Mouse (Mus musculus): ENCODE measurements at regions not wholly inside any gene's neighbourhood (a gene's known extent, or its start where the extent isn't known, plus 50 kb on each side); places are given as distances from the start of the nearest gene placed in this dataset.
A peak's percentile ranks its signal among the peaks of the same experiment; 100 is the strongest.

DNA sequence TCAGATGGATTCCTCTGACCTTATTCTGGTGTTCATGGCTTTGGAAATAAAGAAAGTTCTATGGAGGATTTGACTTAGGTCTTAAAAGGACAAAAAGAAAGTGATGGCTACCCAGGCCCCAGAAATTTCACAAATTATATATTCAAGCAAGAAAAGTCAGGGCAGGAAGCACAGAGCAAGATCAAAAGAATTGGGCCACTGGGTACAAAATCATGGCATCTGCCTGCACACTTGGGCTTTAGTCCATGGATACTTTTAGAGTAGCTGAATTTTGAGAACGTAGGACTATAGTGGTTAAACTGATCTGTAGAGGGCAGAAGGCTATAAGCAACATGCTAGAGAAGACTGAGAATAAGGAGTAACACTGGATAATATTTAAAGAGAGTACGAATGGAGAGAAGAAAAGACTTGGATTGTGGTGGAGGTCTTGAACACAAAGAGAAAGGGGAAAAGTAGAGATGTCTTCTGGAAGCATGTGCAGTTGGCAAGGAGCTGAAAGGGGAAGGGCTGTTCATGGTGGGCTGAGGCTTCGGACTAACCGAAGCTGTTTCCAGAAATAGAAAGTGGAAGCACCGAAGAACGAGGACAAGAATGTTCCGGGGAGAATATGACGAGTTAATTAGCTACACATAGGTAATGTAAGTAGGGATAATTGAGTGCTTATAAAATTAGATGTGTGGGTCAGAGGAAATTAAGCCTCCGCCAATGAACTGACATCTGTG lies 168.2 kb upstream of the Itga4 start:
- DNase-seq, result peak; percentile 43 to 46

DNA sequence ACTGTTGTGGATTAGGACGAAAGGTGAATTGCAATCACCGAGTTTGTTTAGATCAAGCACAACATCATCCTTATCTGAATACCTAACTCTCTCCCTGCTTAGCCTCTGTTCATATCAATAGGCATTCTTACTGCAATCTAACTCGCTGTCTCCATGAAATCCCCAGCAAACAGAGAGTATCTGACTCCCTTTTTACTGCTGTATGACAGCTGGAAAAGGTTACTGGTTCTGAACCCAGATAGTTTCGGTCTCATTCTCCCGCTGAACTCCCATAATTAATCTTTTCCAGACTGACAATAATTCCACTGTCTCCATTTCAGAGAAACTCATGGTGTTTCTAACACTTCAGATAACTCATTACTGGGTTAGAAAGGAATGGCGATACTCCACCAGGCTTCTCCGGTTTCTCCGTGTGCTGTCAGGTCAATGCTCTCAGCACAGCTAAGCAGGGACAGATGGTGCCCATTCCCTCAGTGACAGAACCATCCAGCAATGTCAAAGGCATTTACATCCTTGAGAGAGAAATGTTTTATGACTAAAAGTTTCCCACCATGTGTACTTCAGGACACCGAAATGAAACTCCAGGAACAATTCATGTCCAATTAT lies 167.5 kb upstream of the Itga4 start:
- peak in 1 of 2 experiments; percentile 6 for DNase-seq

DNA sequence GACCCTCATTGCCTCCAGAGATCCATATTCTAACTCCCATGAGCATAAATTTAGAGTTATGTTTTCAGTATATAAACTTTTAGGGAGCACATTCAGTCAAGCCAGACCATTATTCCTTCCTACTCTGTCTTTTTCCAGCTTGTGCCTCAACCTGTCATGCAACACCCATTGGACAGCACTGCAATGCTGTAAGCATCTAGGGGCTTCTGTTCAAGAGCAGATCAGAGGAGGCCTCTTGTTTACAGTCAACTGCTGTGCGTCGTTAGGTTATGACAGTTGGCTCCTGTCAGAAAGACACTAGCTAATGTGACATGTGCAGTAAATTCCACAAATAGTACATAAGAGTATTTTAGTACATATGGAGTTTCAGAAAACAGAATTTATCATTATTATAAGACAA lies 165.0 kb upstream of the Itga4 start:
- no peak for DNase-seq

DNA sequence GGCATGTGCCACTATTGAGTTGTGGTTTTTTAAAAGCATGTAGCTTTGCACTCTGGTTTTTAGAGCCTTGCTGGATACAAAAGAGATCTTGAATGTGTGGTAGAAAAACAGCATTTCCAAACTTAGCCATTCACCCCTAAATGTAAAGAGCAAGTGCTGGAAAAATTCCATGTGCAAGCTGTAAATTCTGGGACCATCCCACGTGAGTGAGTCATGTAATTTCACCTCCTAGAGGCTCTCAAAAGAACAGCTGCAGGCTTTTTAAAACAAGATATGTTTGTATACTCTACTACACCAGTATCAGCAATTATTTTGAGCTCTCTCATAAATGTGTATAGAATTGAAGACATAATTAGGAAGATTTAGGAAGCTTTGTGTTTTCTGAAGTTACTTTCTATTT lies 160.9 kb upstream of the Itga4 start:
- DNase-seq, result no peak

DNA sequence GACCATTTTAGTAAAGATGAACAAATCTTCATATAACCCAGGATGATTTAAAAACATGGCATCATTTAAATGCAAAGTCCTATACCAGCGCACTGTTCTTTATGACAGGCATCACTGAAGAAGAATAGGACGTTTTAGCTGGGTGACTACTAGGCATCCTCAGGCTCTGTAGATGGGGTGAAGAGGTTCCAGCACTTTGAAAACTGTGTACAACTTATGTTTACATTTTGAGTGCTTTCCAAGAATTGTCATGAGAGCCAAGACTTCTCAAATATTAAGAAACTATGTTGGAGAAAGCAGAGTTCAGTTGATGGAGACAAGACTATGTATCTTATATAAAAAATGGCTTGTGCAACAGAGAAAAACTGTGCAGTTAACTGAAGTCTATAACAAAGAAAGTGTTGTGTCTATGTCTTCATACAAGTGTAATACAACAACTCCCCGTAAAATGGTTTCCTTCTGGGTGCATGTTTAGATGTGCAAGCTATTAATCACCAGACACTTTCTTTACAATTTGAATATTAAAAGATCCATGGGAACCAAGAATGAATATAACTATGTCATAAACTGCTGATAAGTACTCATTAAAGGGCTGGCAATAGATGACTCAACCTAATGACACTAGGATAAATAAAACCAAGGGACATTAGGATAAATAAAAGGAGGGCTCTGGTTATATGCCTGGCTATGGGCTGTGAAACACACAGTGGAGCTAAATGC lies 158.5 kb upstream of the Itga4 start:
- DNase-seq, result no peak

DNA sequence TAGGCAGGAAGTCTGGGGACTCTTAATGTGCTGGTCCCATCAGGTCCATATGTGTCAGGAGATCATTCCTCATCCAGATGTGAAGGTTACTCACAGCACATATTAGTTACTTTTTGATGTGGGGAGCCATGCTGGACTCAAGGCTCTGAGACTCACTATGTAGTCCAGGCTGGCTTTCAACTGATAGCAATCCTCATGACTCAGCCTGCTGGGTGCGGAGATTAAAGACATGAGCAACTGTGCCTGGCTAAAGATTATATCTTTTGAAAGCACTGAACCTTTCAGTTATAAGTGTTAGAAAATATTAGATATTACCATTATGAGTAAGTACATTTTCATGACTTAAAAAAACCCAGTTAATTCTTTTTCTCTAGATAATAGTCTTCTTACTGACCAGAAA lies 155.6 kb upstream of the Itga4 start:
- no peak for DNase-seq

DNA sequence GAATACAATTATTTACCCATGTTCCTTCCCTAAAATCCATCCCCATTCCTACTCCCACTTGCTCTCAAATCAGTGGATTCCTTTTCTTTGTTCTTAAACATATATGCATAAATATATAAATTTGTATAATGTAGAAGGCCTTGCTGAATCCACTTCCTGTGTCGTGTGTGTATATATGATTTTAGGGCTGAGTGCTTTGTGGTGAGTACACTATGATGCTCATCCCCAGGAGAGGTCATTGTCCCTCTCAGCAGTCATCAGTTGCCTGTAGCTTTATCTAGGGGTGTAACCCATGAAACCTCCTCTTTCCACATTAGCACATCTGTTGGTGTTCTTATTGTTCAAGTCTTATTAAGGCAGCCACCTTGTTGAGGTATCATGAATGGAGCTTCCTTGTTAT lies 143.6 kb upstream of the Itga4 start:
- DNase-seq, result no peak

DNA sequence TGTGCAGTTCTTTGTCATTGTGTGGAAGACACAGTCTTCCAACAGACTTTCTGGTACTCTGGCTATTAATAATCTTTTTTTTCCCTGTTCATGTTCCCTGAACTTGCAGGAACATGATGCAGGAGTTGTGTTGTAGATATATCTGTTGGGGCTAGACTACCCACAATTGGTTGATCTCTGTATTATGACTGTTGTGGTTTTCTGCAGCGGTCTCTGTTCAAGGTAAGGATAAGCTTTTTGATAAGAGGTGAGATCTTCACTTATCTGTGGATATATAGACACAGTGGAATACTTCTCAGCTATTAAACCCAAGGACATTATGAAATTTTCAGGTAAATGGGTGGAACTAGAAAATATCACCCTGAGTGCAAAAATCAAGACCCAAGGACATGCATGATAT lies 143.2 kb upstream of the Itga4 start:
- no peak for DNase-seq

DNA sequence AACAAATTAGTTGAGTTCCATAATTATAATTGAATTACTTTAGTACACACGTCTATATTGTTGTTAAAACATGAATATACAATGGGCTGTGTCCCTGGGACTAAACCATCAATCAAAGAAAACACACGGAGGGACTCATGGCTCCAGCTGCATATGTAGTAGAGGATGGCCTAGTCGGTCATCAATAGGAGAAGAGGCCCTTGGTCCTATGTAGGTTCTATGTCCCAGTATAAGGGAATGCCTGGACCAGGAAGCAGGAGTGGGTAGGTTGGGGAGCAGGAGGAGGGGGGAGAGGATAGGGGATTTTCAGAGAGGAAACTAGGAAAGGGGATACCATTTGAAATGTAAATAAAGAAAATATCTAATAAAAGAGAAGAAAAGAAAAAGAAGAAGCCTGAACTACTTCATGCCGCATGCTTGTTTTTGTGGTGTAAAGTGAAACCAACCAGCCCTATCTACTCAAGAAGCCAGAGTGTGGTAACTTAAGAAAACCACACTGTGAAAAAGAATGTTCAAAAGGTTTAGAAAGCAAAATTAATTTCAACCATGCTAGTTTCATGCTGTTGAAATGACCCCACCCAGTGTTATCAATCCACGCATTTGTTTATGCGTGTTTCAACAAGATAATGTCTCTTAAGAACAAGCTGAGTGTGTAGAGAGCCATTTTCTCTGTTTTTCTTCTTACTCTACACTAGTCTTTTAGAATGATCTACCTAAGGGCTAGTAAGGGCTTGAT lies 134.4 kb upstream of the Itga4 start:
- DNase-seq, result peak; percentile 27 to 30

DNA sequence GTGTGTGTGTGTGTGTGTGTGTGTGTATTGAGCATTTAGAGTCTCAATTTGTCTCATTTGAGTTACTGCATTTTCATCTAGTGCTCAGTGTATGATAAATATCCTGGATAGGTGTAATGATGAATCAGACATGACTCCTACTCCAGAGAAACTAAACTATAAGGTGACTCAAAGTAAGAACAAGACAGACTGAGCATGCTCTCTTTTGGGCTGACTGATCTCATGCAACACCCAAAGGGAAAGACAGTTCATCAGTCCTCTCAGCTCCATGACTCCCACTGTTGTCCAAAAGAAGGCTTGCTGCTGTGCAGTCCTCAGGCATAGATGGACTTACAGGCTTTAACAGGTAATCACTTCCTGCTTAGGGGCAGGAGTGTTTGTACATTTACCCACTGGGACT lies 132.7 kb upstream of the Itga4 start:
- no peak for DNase-seq

DNA sequence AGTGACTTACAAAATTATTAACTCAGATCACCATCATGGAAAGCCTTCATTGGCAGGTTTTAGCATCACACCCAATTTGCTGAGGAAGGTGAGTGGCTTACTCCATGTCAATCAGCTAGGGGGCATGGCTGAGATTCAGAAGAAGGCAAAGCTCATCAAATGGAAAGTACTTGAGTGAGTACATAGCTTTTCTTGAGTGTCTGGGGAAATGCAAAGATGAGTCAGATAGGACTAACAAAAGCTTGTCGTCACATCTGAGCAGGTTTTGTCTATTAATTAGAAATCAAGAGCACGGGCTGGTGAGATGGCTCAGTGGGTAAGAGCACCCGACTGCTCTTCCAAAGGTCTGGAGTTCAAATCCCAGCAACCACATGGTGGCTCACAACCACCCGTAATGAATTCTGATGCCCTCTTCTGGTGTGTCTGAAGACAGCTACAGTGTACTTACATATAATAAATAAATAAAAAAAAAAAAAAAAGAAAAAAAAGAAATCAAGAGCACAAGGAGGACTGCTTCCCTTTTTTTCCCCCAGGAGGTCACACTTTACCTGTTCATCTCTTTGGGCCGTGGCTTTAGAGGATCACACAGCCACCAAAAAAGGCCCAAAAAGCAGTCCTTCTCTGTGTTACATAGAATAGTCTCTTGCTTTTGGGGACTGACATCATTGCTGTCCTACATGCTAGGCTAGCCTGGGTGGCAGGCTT lies 130.8 kb upstream of the Itga4 start:
- DNase-seq, result peak; percentile 60 to 61

DNA sequence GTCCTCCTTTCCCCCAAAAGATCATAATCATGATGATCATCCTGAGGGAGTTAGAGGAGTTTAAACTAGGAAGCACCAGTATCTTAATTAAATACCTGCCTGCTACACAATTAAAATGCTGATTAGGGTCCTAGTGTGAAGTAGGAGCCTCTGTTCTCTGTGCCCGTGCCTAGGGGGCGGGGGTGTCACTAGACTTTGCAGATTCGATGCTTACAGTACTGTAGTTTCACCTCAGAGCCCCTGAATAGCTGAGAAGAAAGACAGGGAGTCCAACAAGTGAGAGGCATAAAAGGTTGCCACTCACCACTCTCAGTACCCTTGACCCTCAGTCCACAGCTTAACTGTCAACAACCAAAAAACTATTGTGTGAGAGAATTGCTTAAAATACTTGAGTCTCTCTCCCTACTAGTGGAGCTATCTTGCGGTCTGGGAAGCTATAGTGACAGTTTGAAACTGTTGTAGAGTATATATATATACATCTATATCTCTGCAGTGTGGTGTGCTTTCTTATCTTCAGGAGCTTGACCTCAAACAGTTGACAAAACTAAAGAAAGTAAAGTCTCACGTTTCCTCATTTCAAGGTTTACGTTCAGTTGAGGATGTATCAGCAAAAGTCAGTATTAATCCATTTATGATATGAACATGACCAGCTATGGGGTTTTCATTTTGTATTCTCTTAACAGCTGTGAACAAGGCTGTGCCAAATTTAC lies 128.9 kb upstream of the Itga4 start:
- peak in 1 of 2 experiments; percentile 12 for DNase-seq

DNA sequence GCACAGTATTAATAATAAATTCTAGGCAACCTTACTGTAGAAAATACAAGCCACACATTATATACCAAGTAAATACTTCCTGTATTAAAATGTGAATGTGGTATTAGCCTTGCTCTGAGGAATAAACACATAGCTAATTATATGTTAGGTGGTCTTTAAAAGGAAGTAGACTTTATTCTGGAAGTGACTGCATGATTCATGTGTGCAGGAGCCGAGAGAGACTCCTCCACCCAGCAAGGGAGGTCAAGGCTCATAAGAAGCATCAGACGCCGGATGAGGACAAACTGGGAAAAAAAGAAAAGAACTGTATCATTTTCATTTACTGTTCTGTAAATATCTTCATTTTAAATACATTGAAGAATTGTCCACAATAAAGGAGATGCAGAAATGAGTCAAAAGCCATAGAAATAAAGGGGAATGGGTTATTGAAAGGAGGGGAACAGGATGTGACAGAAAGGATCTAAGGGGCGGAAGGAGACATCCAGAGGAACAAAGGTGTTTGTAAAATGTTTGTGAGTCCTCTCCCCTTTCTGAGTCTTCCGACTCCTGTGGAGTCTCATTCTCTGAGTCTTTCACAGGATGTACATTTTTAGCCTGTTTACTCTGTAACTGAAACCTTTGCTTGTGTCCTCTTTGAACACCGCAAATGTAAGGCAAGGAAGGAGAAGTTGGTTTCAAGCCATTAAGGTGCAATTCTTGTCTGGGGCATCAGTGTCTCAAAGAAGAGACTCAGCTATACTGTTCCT lies 128.1 kb upstream of the Itga4 start:
- peak; percentile 30 to 32 for DNase-seq

DNA sequence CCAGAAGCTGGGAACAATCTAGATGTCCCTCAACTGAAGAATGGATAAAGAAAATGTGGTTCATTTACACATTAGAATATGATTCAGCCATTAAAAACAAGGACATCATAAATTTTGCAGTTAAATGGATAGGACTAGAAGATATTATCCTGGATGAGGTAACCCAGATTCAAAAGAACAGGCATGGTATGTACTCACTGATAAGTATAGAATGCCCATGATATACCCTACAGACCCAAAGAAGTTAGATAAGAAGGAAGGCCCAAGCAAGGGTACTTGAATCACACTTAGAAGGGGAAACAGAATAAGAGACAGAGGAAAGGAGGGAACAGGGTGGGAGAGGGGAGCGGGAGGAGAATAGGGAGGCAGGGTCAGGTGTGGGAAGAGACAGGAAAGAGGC lies 127.4 kb upstream of the Itga4 start:
- DNase-seq, result no peak

DNA sequence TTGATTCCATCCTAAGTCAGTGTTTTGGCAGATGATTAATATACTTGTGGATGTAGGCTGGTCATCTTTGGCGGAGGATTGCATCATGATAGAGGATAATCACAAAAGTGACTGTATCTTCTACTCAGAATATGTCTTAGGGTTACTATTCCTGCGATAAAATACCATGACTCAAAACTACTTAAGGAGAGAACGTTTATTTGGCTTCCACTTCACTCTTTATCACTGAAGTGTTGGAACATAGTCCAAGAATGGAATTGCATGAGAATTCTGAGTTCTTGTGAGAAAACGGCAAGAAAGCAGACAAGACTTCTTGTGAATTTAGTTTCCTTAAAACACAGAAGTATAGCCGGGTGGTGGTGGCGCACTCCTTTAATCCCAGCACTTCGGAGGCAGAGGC lies 124.6 kb upstream of the Itga4 start:
- DNase-seq, result no peak

DNA sequence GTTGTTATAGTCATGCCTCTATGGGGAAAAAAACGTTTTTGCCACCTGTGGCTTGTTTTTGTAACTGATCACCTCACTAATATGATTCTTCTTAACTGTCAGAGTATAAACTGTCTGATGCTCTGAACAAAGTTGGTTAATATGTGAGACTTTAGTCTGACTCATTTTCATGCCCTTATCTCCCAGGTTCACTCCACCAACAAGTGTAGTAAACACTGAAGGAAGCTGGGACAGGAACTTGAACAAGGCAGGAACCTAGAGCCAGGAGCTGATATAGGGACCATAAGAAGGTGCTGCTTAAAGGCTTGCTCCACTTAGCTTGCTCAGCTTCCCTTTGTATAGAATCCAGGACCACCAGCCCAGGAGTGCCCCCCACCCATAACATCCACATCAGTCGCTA lies 124.0 kb upstream of the Itga4 start:
- DNase-seq, result no peak

DNA sequence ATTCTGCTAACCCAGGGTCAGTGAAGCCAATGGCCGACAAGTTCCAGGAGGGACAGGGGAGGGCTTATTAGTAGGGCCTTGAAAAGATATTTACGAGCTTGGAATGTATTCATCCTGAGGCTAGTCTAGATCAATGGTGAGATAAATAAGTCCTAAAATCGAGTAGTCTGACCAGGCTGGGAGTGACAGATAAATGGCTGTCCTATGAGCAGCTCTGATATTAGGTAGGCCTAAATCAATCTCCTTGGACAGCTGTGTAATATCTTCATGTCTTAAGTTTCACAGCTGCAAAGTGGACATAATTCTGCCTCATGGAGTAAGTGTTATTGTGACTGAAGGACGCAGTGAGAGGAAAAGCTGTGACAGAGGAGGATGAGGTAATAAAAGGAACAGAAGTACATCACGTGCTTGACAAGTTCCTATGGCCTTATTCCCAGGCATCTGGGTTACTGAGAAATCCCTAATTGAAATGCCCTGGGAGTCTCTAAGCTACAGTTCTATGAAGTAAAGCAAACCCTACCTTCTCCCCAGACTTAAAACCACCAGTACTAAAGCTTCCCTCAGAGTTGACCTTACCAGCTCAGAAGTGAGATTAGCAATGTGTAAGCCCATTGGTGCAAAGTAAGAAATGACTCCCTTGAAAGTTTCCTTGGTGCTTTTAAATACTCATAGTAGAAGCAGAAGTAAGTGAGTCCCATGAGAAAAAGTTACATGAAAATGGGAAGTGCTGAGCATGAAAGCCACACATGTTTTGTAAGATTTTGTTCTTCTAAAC lies 123.3 kb upstream of the Itga4 start:
- DNase-seq, result peak; percentile 48 to 61

DNA sequence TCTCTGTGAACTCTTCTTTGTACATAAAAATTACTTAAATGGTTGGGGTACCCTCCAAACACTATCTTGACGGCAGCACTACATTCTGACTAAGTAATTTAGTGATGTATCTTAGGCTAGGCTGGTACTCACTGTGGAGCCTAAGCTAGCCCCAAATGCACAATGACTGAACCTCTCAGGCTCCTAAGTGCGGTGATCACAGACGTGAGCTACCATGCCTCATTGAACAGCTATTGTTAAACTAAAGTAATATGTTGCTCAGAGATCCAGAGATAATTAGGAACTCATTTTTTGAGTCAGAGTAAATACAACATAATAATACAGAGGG lies 122.7 kb upstream of the Itga4 start:
- DNase-seq, result peak in 1 of 2 experiments; percentile 67

DNA sequence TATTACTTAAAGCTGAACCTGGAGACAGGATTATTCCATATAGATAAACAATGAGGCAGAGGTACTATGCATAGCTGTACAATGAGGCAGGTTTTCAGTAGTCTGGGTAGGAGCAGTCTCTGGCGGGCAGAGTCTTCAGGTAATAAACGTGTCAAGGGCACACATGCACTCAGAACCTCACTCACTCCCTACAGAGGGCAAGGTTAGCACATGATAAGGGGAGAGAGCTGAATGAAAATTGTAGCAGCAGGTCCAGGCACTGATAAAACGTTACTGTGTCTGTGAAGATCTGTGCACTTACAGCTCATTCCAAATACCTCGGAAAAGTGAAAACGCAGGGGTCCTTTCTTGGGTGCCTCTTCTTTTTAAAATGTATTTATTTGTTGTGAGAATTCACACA lies 120.9 kb upstream of the Itga4 start:
- no peak for DNase-seq

DNA sequence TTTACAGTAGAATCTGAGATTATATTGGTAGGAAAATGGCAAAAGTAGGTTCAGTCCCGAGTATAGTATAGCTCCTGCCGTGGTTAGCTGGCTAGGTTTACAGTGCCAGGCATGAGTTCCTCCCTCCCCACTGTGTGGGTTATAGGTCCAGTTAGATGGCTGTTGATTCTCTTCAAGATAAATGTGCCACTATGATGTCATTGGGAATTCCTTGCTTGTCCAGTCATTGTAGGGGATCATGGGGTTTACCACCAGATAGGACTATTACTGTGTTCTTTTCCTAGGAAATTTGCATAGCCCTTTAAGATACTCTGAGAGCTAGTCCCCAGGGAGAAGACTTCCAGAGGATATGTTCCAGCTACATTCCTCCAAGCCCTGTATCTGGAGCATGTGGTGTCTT lies 119.2 kb upstream of the Itga4 start:
- no peak for DNase-seq

All from B cell, adult 2 months (primary cell).